Mouse (Mus musculus): ENCODE data around the gene Gm48551. TPM values are rescaled to one million over a fixed set of nuclear protein-coding genes. Genes with fewer than 3 reads are reported as not detected.

The Gm48551 gene
- total RNA-seq, 2 experiments from 2014 or later = 0.70 to 1.5 TPM

DNA sequence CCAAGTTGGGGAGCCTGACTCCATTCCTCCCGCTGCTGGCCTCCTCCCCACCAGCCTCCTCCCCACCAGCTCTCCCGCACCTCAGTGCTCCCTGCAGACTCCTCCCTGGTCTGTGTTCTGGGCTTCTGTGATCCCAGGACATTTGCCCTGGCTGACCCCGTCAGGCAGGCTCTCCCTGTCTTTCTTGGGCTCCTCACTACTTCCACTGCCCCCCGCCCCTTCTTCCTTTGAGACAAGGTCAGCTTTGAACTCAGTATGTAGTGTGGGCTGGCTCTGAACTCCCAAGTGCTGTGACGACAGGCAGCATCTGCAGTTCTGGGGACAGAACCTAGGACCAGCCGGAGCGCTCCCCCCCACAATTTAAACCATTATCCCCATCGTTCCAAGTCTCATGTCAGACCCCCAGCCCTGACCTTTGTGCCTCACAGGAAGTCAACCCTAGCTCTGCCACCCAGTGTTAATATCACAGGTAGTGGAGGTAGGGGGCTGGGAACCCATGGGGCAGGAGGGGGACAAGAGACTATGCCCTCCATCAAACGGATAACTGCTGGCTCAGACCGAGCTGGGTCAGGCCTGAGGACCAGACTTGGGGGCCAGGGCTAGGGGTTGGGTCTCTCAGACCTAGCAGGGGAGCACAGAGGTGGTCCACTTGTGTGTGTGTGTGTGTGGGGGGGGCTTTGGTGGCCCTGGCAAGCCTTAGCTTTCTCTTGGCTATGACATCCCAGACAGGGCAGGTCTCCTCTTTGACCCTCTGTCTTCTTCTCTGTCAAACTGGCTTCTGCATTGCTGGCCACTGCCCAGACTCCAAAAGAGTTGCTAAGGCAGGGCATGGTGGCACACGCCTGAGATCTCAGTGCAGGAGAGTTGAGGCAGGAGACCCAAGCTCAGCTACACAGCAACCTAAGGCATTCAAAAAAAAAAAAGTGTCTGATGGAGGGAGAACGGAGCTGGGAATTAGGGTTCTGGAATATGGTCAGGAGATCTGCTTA lies 33.3 kb downstream of the Gm48551 start:
- DNase-seq (ENCODE audit: low spot score in 2 of 2) = no peak

- DNase-seq (ENCODE audit: low spot score in 2 of 2) = no peak
Observed at GRCm38 (mm10) chr10:81418216-81419070, 34.2 kb downstream of the Gm48551 start.

DNA sequence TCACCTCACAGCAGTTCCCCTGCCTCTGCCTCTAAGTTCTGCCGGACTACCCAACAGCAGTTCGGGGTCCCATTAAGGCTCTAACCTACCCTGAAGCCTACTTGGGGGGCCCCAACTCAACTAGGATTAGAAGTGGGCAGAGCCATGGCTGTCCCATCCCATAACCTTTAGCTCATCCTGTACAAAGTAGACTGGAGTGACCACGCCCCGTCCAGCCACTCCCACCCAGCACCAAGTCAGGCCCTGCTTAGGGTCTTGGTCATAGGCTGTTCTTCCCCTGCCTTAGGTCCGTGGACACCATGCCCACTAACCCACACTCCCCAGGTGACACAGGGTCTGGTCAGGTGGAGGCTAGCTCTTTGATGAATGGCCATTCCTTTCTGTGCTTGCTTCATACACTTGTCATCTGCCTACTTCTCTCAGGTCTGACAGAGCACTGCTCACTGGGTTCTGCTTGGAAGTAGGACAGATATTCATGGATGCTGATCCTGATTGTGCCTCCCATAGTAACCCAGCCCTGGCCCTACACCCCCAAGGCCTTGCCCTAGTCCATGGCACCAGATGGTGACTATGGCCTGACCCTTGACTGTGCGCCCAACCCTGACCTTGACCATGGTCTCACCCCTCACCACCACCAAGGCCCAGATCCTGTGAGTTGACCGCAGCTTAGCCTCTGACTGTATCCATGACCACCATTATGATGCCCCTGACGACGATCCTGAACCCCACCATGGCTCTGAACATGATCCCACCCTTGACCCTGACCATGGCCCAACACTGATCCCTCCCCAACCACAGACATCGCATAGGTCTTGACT lies 35.1 kb downstream of the Gm48551 start:
- peak; percentile 10 to 15 for DNase-seq (ENCODE audit: low spot score in 2 of 2)

DNA sequence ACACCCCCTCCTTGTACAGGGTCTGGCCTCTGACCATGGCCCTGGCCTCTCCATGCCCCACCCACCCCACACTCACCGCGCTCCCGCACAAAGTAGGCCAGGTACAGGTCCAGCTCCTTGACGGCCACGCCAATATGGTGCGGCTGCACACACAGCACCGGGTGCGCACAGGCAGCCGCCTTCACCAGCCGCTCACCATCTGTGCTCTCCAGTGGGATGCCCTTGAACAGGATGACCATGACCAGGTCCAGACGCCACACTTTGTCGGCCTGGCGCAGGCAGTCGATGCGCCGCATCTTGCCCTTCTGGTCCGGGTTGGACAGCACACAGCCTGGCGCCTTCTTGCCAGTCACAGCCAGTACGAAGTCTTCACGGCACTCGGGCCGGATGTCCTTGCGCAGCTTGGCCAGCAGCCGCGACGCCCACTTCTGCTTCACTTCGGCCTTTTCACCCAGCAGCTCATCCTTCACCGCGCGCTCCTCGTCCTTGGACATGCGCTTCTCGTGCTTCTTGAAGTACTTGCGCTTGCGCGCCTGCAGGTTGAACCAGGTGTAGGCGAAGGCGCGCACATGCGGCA lies 36.0 kb downstream of the Gm48551 start:
- peak; percentile 20 to 24 for DNase-seq (ENCODE audit: low spot score in 2 of 2)

DNA sequence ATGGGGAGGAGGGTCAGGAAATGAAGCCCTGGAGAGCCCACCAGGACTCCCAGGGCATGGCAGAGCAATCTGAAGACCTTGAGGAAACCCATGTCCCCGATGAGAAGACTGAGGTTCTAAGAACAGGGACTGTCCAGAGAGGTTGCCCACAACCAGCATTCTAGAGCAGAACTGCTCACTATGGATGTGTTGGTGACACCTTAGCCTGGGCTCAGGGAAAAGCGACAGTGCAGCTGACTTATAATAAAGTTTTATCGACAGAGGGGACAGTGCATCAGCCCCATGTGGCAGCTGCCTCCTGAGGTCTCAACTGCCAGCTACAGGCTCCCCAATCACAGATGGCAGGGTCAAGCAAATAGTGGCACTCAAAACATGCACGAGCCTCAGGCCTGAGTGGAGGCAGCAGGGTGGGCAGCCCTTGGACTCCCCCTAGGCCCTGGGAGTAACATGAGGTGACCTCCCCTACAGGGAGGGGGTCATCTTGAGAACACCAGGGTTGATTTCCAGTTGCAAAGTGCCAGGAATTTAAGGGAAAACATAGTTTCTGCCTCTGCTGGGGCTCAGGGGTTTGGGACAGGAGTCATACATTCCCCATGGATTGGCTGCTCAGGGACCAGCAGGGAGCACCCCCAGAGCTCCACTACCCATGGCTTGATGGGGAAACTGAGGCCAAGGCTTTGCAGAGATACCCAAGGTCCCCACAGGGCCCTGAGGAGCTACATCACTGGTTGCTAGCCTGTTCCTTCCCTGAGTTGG lies 37.0 kb downstream of the Gm48551 start:
- peak in 1 of 2 experiments; percentile 7 for DNase-seq (ENCODE audit: low spot score in 2 of 2)

- peak; percentile 14 to 24 for DNase-seq (ENCODE audit: low spot score in 2 of 2)
Observed at GRCm38 (mm10) chr10:81421797-81422100, 37.5 kb downstream of the Gm48551 start.

GRCm38 (mm10) chr10:81422191-81422590 lies 37.9 kb downstream of the Gm48551 start:
- DNase-seq (ENCODE audit: low spot score in 2 of 2) = peak; percentile 15 to 16

GRCm38 (mm10) chr10:81422661-81423217 lies 38.5 kb downstream of the Gm48551 start:
- no peak for DNase-seq (ENCODE audit: low spot score in 2 of 2)

- DNase-seq (ENCODE audit: low spot score in 2 of 2) = peak; percentile 7 to 14
Observed at GRCm38 (mm10) chr10:81423476-81424245, 39.4 kb downstream of the Gm48551 start.

DNA sequence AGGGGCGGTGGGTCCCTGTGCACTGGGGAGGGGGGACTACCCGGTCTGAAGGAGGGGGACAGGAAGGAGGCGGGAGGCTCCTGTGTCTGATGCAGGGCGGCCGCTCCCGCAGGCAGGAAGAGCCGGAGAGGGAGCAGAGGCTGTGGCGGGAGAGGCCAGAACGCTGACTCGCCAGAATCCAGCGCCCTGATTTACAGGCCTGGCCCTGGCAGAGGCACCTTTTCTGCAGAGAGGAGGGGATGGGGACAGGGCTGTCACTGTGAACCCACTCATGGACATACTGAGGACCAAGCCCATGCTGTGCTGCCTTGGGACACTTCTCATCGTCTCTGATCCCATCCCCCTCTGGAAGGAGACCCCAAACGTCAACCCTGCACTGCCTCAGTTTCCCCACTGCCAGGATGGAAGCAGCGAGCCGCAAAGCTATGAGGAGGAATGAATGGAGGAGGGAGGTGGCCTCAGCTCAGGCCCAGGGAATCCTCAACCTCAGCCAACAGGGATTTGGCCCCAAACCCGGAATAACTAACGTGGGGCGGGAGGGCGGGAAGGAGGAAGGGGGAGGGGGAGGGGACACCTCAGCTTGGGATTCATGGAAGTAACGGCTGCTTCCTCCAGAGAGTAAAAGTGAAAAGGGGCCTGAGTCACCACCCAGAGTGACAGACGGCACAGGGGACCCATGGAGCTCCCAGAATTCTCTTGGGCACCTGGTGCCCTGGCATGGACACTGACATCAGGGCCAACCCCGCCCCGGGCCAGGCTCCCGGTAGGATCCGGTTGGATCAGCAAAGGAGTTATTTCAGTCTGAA lies 40.2 kb downstream of the Gm48551 start:
- DNase-seq (ENCODE audit: low spot score in 2 of 2) = peak; percentile 55 to 72

GRCm38 (mm10) chr10:81425236-81425850 lies 41.1 kb downstream of the Gm48551 start:
- peak; percentile 34 to 71 for DNase-seq (ENCODE audit: low spot score in 2 of 2)

- DNase-seq (ENCODE audit: low spot score in 2 of 2) = peak; percentile 27 to 58
Observed at GRCm38 (mm10) chr10:81426081-81426671, 41.9 kb downstream of the Gm48551 start.

DNA sequence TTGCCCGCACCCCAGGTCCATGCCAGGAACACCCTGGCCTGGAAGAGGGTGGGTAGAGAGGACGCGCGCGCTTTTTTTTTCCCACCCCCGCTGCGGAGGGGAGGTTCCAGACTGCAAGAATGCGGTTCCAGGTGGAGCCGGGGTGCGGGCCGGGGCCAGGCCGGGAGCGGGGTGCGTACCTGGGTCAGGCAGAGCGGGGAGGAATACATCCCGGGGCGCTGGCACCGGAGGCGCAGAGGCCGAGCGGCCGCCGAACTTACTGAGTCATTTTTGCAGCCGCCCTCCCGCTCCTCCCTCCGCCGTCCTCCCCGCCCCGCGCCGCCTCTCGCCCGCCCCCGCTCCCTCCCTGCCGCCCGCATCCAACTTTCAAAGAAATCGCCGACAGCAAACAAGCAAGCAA lies 42.6 kb downstream of the Gm48551 start:
- DNase-seq (ENCODE audit: low spot score in 2 of 2) = peak; percentile 66 to 78

- peak in 1 of 2 experiments; percentile 18 for DNase-seq (ENCODE audit: low spot score in 2 of 2)
Observed at GRCm38 (mm10) chr10:81427327-81427726, 43.1 kb downstream of the Gm48551 start.

DNA sequence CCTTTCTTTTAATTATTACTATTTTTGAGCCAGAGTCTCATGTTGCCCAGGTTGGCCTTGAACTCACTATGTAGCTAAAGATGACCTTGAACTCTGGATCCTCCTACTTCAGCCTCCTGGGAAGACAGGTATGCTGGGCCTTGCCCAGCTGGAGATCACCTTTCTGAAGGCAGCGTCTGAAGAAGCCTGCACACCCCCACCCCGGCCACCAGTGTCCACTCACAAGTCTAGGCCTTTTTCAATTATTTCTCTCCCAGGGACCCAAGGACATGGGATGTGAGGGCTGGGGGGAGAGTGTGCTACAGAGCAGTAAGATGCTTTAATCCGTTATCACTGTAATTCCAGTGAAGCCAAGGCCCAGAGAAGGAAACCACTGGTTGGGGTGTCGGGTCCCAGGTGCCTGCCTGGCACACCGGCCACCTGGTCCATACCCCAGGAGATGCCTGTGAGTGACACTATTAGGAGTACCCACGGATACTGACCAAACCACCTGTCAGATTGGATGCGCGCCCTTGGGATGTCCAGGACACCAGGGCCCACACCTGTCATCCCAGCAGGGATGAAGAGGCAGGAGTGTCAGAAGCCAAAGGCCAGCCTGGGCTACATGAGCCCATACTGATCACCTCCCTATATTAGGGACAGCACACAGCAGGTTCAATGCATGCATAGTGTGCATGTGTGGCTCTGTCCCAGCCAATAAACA lies 43.7 kb downstream of the Gm48551 start:
- DNase-seq (ENCODE audit: low spot score in 2 of 2) = peak; percentile 14 to 17

GRCm38 (mm10) chr10:81428507-81428870 lies 44.2 kb downstream of the Gm48551 start:
- peak; percentile 8 to 16 for DNase-seq (ENCODE audit: low spot score in 2 of 2)
